Mouse (Mus musculus): ENCODE measurements at regions not wholly inside any gene's neighbourhood (a gene's known extent, or its start where the extent isn't known, plus 50 kb on each side); places are given as distances from the start of the nearest gene placed in this dataset.

DNA sequence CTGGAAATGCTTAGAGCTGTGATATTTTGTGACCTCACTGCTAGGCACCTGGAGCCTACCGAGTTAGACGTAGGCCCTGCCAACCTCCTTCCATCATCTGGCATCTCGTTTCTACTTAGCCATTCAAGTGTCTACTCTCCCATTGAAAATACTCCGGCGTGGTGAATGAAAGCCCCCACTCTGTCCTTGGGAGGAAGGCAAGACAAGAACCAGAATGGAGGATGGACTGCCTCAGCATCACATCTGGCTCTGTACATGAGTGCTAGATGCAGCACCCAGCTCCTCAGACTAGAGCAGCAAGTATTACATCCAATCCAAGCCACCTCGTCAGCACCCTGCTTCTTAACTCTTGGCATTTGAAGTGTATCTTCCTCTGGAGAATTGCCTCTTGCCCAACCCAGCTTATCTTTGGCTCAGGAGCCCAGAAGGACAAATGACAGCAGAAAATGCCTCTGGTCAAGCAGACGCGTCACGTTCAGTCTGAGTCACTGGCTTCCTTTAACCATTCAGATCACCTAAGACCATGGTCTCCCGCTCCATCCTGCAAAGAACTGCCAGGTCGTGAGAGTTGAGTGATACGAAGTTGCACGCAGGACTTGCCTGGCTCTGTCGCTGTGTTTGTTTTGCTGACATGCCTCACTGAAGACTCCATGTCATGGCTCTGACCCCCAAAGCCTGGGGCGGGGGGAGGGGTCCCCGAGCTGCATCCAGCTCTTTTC, 132.3 kb downstream of the Tfap2a start:
- H3K27ac ChIP-seq (replicated peaks) = no peak overlapping the region
- H3K4me3 ChIP-seq = peak overlapping the region; percentile 34
- H3K4me1 ChIP-seq = peaks cover 14% of the 10 kb centered on the region
- no peak overlapping the region for H3K9ac ChIP-seq (replicated peaks)
- peaks cover 3% of the 10 kb centered on the region; the same call in 1 of the 2 replicates for H3K27me3 ChIP-seq
- no peaks in the 10 kb centered on the region for H3K9me3 ChIP-seq
- WGBS = 60% methylated on average over 16 of the region's 16 CpGs
- H3K4me2 ChIP-seq (replicated peaks) = peak overlapping the region; percentile 49
- no peaks in the 10 kb centered on the region for H3K36me3 ChIP-seq
- ATAC-seq (ENCODE audit: low FRiP score, low read depth) = no peak; the same call in 1 of the 2 replicates

- Histone ChIP-seq H3K4me1 (no peaks in the 10 kb centered on the region), H3K9me3 (0 out of 2 replicates have a peak, but pooled peaks cover 3% of the 10 kb centered on the region), H3K27me3 (no peaks in the 10 kb centered on the region), H3K4me2 (replicated peaks) (no peak overlapping the region), H3K36me3 (no peaks in the 10 kb centered on the region), H3K9ac (replicated peaks) (no peak overlapping the region), H3K27ac (replicated peaks) (no peak overlapping the region), H3K4me3 (no peak overlapping the region)
- 71% methylated on average over 12 of the region's 12 CpGs for WGBS
- ATAC-seq (ENCODE audit: low FRiP score, low read depth) = no peak
These were observed 163.0 kb downstream of the Tfap2a start for GRCm38 (mm10) chr13:40574981-40575745.

DNA sequence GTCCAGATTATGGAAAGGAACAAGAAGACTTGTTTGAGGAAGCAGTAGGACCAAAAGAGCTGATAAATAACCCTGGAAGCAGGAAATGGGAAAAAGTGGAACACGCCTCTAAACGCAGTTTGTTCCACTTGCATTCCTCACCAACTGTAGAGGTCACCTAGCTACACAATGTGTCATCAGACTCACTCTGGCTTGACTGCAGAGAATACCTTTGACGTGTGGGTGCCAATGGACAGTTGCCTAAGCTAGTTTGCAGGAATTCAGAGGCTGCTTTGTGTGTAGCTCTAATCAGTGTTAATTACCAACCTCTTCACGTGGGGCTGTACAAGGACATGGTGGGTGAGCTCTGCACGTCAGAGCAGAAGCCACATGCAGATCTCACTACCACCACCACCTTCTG, 168.7 kb downstream of the Tfap2a start:
- Histone ChIP-seq H3K9ac (replicated peaks) (no peak overlapping the region), H3K4me2 (replicated peaks) (no peak overlapping the region), H3K4me1 (no peaks in the 10 kb centered on the region), H3K27ac (replicated peaks) (no peak overlapping the region), H3K9me3 (no peaks in the 10 kb centered on the region), H3K36me3 (no peaks in the 10 kb centered on the region), H3K4me3 (no peak overlapping the region), H3K27me3 (no peaks in the 10 kb centered on the region; the same call in 1 of the 2 replicates)
- ATAC-seq (ENCODE audit: low FRiP score, low read depth) = no peak
- 57% methylated on average over 5 of the region's 5 CpGs for WGBS

GRCm38 (mm10) chr13:40567821-40568220, 170.4 kb downstream of the Tfap2a start:
- H3K27ac ChIP-seq (replicated peaks) = no peak overlapping the region
- ATAC-seq (ENCODE audit: low FRiP score, low read depth) = no peak
- H3K36me3 ChIP-seq = no peaks in the 10 kb centered on the region
- no peaks in the 10 kb centered on the region; the same call in 1 of the 2 replicates for H3K27me3 ChIP-seq
- H3K9ac ChIP-seq (replicated peaks) = no peak overlapping the region
- no peak overlapping the region for H3K4me3 ChIP-seq
- no peaks in the 10 kb centered on the region for H3K9me3 ChIP-seq
- 84% methylated on average over 3 of the region's 3 CpGs for WGBS
- no peak overlapping the region for H3K4me2 ChIP-seq (replicated peaks)
- no peaks in the 10 kb centered on the region for H3K4me1 ChIP-seq

GRCm38 (mm10) chr13:40564351-40564750, 173.8 kb downstream of the Tfap2a start:
- Histone ChIP-seq H3K4me2 (replicated peaks) (no peak overlapping the region), H3K4me1 (no peaks in the 10 kb centered on the region), H3K27ac (replicated peaks) (no peak overlapping the region), H3K4me3 (no peak overlapping the region), H3K9me3 (no peaks in the 10 kb centered on the region), H3K36me3 (no peaks in the 10 kb centered on the region), H3K9ac (replicated peaks) (no peak overlapping the region), H3K27me3 (no peaks in the 10 kb centered on the region; the same call in 1 of the 2 replicates)
- no peak for ATAC-seq (ENCODE audit: low FRiP score, low read depth)

DNA sequence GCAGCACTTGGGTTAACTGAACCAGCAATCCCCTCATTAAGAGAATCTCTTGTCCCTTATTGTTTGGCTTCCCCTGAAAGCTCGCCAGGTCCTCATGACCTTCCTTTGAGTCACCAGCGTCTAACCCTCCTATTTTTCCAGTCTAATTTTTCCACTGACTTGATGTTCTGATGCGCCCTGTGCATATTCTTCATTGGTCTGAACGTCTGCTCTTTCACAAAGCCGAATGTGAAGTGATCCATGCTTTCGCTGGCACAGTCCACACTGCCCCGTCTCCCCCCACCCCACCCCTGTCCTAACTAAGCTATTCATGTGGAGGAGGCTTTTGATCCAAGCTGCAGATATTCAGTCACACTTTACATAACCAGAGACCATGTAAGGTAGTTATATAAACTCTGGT, 183.8 kb downstream of the Tfap2a start:
- no peaks in the 10 kb centered on the region for H3K36me3 ChIP-seq
- H3K27ac ChIP-seq (replicated peaks) = no peak overlapping the region
- H3K9ac ChIP-seq (replicated peaks) = no peak overlapping the region
- no peaks in the 10 kb centered on the region for H3K9me3 ChIP-seq
- H3K27me3 ChIP-seq = no peaks in the 10 kb centered on the region
- H3K4me2 ChIP-seq (replicated peaks) = no peak overlapping the region
- H3K4me1 ChIP-seq = no peaks in the 10 kb centered on the region
- ATAC-seq (ENCODE audit: low FRiP score, low read depth) = no peak
- WGBS = 72% methylated on average over 7 of the region's 7 CpGs
- H3K4me3 ChIP-seq = no peak overlapping the region

DNA sequence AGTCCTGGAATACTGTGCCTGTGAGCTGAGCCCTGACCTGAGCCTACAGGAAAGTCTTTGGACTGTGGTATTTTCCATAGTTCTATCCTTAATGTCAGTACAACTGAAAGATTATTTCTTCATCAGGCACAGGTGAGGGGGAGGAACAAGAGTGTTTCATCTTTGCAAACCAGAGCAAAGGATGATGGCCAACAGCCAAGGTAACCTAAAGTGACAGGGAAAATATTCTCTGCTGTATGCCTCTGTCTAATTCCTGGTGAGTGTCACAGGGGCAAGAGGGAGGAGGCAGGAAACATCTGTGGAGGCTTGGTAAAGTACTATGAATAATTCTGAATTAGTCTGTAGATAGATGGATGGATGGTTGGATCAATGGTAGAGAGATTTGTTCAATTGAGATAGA, 164.3 kb upstream of the Ofcc1 start:
- H3K27ac ChIP-seq (replicated peaks) = no peak overlapping the region
- no peaks in the 10 kb centered on the region for H3K9me3 ChIP-seq
- no peak overlapping the region for H3K9ac ChIP-seq (replicated peaks)
- H3K4me2 ChIP-seq (replicated peaks) = no peak overlapping the region
- no peaks in the 10 kb centered on the region for H3K4me1 ChIP-seq
- ATAC-seq (ENCODE audit: low FRiP score, low read depth) = no peak
- H3K27me3 ChIP-seq = no peaks in the 10 kb centered on the region
- no peaks in the 10 kb centered on the region for H3K36me3 ChIP-seq
- H3K4me3 ChIP-seq = no peak overlapping the region

GRCm38 (mm10) chr13:40523115-40523514, 161.9 kb upstream of the Ofcc1 start:
- 70% methylated on average over 2 of the region's 2 CpGs for WGBS
- Histone ChIP-seq H3K27ac (replicated peaks) (no peak overlapping the region), H3K4me1 (no peaks in the 10 kb centered on the region)

DNA sequence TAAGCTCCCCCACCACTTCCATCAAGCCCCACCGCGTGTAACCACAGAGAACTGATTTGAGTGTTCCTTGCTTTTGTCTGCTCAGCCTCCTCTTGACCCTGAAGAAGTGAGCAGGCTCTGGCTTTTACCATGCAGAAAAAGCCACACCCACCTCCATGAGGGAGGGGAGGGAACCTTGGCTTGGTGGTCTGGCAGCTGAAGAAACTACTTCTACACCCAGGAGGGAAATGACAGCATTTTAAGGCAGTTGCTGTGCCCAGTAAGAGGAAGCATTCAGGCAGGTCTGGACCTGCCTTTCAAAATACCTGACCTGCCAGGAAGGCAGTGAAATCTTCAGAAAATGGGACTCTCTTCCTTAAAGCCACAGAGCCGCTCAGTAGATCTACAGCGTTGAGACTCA, 156.9 kb upstream of the Ofcc1 start:
- no peaks in the 10 kb centered on the region for H3K36me3 ChIP-seq
- ATAC-seq (ENCODE audit: low FRiP score, low read depth) = no peak

More at GRCm38 (mm10) chr13:40523115-40523514, 161.9 kb upstream of the Ofcc1 start:
- Histone ChIP-seq H3K27me3 (no peaks in the 10 kb centered on the region), H3K4me3 (no peak overlapping the region), H3K9ac (replicated peaks) (no peak overlapping the region), H3K4me2 (replicated peaks) (no peak overlapping the region), H3K9me3 (no peaks in the 10 kb centered on the region), H3K36me3 (no peaks in the 10 kb centered on the region)
- no peak for ATAC-seq (ENCODE audit: low FRiP score, low read depth)

DNA sequence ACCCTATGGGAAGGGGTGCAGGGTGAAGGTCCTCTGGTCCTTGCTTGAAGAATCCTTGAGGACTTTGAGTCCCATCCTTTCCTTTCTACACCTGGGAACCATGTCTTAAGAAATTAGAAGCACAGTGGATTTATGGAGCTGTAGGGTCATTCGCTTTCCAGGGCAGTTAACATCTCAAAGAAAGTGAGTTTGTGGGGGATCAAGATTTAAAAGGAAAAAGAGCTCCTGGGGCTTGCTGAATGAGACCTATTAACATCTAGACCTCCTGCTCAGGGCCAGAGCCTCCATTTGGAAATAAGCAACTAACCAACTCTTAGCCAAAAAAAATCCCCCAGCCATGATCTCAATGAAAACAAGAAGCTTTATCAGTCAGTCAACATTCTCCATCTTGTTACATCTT, 148.0 kb upstream of the Ofcc1 start:
- no peaks in the 10 kb centered on the region for H3K36me3 ChIP-seq
- no peaks in the 10 kb centered on the region for H3K27me3 ChIP-seq
- H3K9ac ChIP-seq (replicated peaks) = no peak overlapping the region
- H3K4me1 ChIP-seq = no peaks in the 10 kb centered on the region
- H3K4me2 ChIP-seq (replicated peaks) = no peak overlapping the region
- H3K4me3 ChIP-seq = no peak overlapping the region
- WGBS = 50% methylated on average over 1 of the region's 1 CpGs
- no peaks in the 10 kb centered on the region for H3K9me3 ChIP-seq
- H3K27ac ChIP-seq (replicated peaks) = no peak overlapping the region
- ATAC-seq (ENCODE audit: low FRiP score, low read depth) = no peak

More for the DNA sequence above, 156.9 kb upstream of the Ofcc1 start:
- H3K4me3 ChIP-seq = no peak overlapping the region
- H3K4me2 ChIP-seq (replicated peaks) = no peak overlapping the region
- H3K9me3 ChIP-seq = no peaks in the 10 kb centered on the region
- no peak overlapping the region for H3K9ac ChIP-seq (replicated peaks)
- H3K27me3 ChIP-seq = no peaks in the 10 kb centered on the region
- WGBS = 73% methylated on average over 4 of the region's 4 CpGs
- H3K27ac ChIP-seq (replicated peaks) = no peak overlapping the region
- no peaks in the 10 kb centered on the region for H3K4me1 ChIP-seq

DNA sequence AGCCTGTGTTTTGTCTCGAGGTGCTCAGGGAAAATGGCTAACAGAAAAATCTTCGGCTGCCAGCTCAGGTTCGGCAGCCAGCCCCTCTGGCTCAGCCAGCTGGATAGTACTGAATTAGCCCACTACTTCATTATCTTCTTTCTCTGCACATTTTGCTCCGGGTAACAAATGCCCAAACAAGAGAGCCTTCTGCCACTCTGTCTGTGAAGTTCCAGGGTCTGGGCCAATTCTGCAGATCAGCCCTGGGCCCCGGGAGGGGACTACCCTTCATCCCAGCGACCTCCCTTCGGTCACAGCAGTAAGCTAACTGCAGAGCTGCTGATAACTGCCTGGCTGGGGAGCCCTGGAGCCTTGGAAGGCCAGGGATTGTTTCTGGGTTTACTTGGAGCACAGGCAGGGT, 119.6 kb upstream of the Ofcc1 start:
- ATAC-seq (ENCODE audit: low FRiP score, low read depth) = no peak
- H3K27ac ChIP-seq (replicated peaks) = no peak overlapping the region

GRCm38 (mm10) chr13:40472683-40473082, 111.4 kb upstream of the Ofcc1 start:
- no peak overlapping the region for H3K27ac ChIP-seq (replicated peaks)
- no peak for ATAC-seq (ENCODE audit: low FRiP score, low read depth)
- no peaks in the 10 kb centered on the region for H3K36me3 ChIP-seq
- H3K9ac ChIP-seq (replicated peaks) = no peak overlapping the region
- H3K9me3 ChIP-seq = no peaks in the 10 kb centered on the region
- H3K4me3 ChIP-seq = no peak overlapping the region
- H3K4me1 ChIP-seq = no peaks in the 10 kb centered on the region
- WGBS = 90% methylated on average over 3 of the region's 3 CpGs
- no peak overlapping the region for H3K4me2 ChIP-seq (replicated peaks)
- H3K27me3 ChIP-seq = no peaks in the 10 kb centered on the region

More for the DNA sequence above, 119.6 kb upstream of the Ofcc1 start:
- Histone ChIP-seq H3K4me3 (no peak overlapping the region), H3K4me2 (replicated peaks) (no peak overlapping the region), H3K9ac (replicated peaks) (no peak overlapping the region), H3K27me3 (no peaks in the 10 kb centered on the region), H3K9me3 (no peaks in the 10 kb centered on the region), H3K36me3 (no peaks in the 10 kb centered on the region), H3K4me1 (no peaks in the 10 kb centered on the region)
- 48% methylated on average over 7 of the region's 7 CpGs for WGBS
